Mouse (Mus musculus): ENCODE measurements around the gene Prkd2.

GRCm38 (mm10) chr7:16890536-16890935 lies 47.8 kb downstream of the Prkd2 start:
- TF ChIP-seq POLR2A (IDR thresholded peaks at IDR 0.05; ENCODE audit: borderline replicate concordance, extremely low read depth, low read depth, low read length) (no peak), CTCF (IDR thresholded peaks at IDR 0.05; ENCODE audit: insufficient read depth, low read length) (no peak)
